Mouse (Mus musculus) limb, embryonic 11.5 days (tissue): ENCODE data around the gene Flt3. TPM values are rescaled to one million over a fixed set of nuclear protein-coding genes. Genes with fewer than 3 reads are reported as not detected.

Experiments
- ATAC-seq: fragments of 200-750 bp; cut with Nextera tagmentation; 2 replicates; pipeline ENCODE4 v1.8.0; 2017; ENCODE audit warnings: low read depth; ENCODE audit not compliant: insufficient number of reproducible peaks, low FRiP score, low TSS enrichment
- DNase-seq: peaks from one replicate; pipeline ENCODE4 v3.0.0-alpha.2; 2015; ENCODE audit warnings: low spot score
- H3K27ac ChIP-seq: fragments of 300-500 bp; sonication (generic); replicated peaks from 2 replicates; pipeline ENCODE4 v1.5.1; 2014; ENCODE audit warnings: low read depth, mild to moderate bottlenecking, low read length
- H3K27me3 ChIP-seq: fragments of 300-500 bp; sonication (generic); 2 replicates; pipeline ENCODE4 v1.6.1; 2014; ENCODE audit warnings: mild to moderate bottlenecking, low read length, mixed read lengths; ENCODE audit not compliant: control insufficient read depth, insufficient read depth
- H3K36me3 ChIP-seq: fragments of 300-500 bp; sonication (generic); 2 replicates; pipeline ENCODE4 v1.6.1; 2014; ENCODE audit warnings: mild to moderate bottlenecking, low read length, moderate library complexity, mixed read lengths; ENCODE audit not compliant: control insufficient read depth, insufficient read depth
- H3K4me1 ChIP-seq: fragments of 300-500 bp; sonication (generic); 2 replicates; pipeline ENCODE4 v1.6.1; 2014; ENCODE audit warnings: low read length, mixed read lengths; ENCODE audit not compliant: control insufficient read depth, insufficient read depth
- H3K4me2 ChIP-seq: fragments of 300-500 bp; sonication (generic); 2 replicates; pipeline ENCODE4 v1.6.1; 2014; ENCODE audit warnings: low read depth, mild to moderate bottlenecking, moderate library complexity; ENCODE audit not compliant: severe bottlenecking
- H3K4me3 ChIP-seq: fragments of 300-500 bp; sonication (generic); 2 replicates; pipeline ENCODE4 v1.5.1; 2014; ENCODE audit warnings: low read depth, low read length
- H3K9ac ChIP-seq: fragments of 300-500 bp; sonication (generic); 2 replicates; pipeline ENCODE4 v1.6.1; 2014; ENCODE audit warnings: mild to moderate bottlenecking, low read length
- H3K9me3 ChIP-seq: fragments of 300-500 bp; sonication (generic); 2 replicates; pipeline ENCODE4 v1.6.1; 2016; ENCODE audit warnings: low read length; ENCODE audit not compliant: control insufficient read depth
- WGBS: fragments of 180-500 bp; shearing (Covaris S2); extraction: QIAGEN DNeasy Blood & Tissue Kit; methylation state at CpG from one replicate; pipeline ENCODE4 v1.1.7; 2014; 5-methylcytosine and 5-hydroxymethylcytosine counted together
- microRNA-seq: library from miRNA; unstranded; fragments of <30 nt; microRNA quantifications from one replicate; pipeline ENCODE4, GENCODE M21; 2016
- polyA plus RNA-seq: library from polyadenylated mRNA; unstranded; fragments of >200 nt; fragmentation: Nextera tagmentation; extraction: Ambion mirVana; gene quantifications from 2 replicates; pipeline ENCODE4 v1.2.1, GENCODE M21; 2014

The Flt3 gene
- polyA plus RNA-seq, 1 experiment from 2014 or later: 0.08 TPM

DNA sequence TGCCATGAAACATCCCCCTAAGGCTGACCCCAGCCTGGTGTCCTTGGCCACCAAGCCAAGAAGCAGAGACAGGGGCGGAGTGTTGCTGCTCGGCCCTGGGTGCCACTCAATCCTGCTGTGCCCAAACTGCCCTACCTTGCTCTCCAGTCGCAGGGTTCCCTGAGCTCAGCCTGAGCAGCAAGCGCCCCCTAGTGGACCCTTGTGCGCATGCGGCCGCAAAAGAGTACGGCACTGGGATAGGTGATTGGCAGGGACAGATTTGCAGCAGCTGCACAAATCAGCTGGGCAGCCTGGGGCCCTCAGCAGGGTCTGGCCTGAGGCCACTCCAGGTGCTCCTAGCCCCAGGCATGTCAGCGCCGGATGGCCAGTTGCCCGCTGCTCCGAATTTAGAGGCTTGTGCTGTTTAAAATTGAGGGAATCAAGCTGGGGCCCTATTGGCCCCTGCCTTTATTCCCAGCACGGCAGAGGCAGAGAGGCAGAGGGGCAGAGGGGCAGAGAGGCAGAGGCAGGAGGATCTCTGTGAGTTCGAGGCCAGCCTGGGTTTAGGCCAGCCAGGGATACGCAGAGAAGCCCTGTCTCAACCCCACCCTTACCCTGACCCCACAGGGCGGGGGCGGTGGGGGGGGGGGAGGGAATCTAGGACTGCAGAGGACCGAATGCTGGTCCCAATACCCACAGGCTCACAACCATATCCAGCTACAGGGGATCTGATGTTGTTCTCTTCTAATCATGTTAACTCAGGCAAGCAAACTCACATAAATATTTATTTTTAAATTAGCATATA, 107.0 kb downstream of the Flt3 start:
- ATAC-seq (peak; percentile 83), DNase-seq (peak; percentile 93)
- peaks cover 37% of the 10 kb centered on the region for H3K27me3 ChIP-seq
- no peak overlapping the region for H3K4me2 ChIP-seq
- no peaks in the 10 kb centered on the region for H3K4me1 ChIP-seq
- H3K4me3 ChIP-seq: no peak overlapping the region
- H3K27ac ChIP-seq: no peak overlapping the region
- H3K36me3 ChIP-seq: no peaks in the 10 kb centered on the region
- H3K9ac ChIP-seq: no peak overlapping the region
- WGBS: 19% methylated on average over 18 of the region's 18 CpGs
- no peaks in the 10 kb centered on the region for H3K9me3 ChIP-seq

DNA sequence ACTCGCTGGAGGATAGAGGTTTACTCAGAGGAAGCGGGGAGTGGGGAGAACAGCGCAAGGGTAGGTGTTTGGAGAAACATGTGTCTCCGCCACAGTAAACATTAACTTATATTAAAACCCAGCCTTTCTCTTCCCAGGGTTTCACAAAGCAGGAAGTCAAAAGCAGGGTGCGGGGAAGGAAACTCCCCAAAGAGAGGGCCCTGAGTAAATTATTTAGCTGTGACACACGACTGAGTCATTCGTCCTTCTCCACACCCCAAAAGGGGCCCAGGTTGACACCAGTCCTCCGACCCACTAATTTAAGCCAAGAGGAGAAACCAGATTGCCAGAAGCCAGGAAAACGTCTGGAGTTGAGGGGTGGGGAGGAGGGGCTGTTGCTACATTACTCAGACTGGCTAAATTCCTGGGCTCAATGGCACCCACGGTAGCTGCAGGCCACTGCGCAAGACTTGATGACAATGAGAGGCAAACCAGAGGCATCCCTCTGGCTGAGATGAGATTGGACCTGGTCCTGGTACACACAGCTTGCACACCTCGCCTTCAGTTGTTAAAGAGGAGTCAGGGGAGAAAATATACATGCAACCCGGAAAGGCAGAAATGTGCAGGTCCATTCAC, 107.7 kb downstream of the Flt3 start:
- Histone ChIP-seq H3K9ac (no peak overlapping the region), H3K4me2 (no peak overlapping the region), H3K9me3 (no peaks in the 10 kb centered on the region), H3K27ac (no peak overlapping the region), H3K36me3 (no peaks in the 10 kb centered on the region), H3K4me3 (no peak overlapping the region), H3K27me3 (peaks cover 31% of the 10 kb centered on the region), H3K4me1 (no peaks in the 10 kb centered on the region)
- no peak for DNase-seq
- 35% methylated on average over 13 of the region's 13 CpGs for WGBS
- ATAC-seq: no peak

DNA sequence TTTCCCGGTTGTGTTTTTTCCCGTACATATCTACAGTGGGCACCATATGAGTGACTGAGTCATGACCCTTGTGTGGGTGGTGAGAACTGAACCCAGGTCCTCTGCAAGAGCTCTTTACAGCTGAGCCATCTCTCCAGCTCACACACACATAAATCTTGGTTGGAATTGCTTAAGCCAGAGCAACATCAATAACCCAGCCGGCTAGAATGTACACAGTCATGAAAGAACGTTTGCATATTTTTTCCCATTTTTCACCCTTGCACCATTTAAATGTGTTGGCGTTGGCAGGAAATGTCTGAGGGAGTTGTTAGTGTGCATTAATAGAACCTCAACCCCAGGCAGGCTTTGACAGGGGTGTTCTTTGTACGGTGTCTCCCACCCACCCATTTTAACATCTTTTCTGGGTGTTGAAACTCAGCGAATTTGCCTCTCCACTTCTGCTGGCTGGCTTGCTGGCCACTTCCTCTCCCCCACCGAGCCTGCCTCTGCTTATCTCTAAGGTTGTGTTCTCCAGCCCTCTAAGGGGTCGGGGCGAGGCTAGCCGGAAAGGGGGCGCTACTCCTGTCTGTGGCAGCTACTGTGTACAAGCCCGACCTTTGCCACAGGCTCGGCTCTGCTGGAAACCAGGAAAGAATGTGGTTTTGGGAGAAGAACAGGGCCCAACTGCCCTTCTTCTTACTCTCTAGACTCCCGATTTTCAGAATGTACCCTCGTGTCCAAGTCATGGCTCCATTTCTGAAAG, 108.4 kb downstream of the Flt3 start:
- no peaks in the 10 kb centered on the region for H3K9me3 ChIP-seq
- no peaks in the 10 kb centered on the region for H3K4me1 ChIP-seq
- DNase-seq (peak; percentile 21), ATAC-seq (no peak)
- H3K9ac ChIP-seq: no peak overlapping the region
- no peak overlapping the region for H3K4me3 ChIP-seq
- H3K36me3 ChIP-seq: no peaks in the 10 kb centered on the region
- no peak overlapping the region for H3K27ac ChIP-seq
- 38% methylated on average over 16 of the region's 16 CpGs for WGBS
- H3K27me3 ChIP-seq: peaks cover 30% of the 10 kb centered on the region
- H3K4me2 ChIP-seq: no peak overlapping the region

DNA sequence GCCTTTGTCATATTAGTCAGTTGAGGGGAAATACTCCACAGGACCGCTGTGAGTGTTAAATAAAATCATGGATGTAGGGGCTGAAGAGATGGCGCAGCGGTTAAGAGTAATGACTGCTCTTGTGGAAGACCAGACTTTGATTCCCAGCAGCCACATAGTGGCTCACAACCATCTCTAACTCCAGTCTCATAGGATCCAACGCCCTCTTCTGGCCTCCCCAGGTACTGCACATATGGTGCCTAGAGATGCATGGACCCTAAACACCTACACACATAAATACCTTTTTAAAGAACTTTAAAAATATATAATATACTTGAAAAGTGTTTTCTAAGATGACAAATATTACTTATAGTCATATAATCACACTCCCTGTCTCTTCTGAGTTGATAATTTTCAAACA, 115.9 kb downstream of the Flt3 start:
- Histone ChIP-seq H3K4me2 (no peak overlapping the region), H3K9me3 (no peaks in the 10 kb centered on the region), H3K4me1 (no peaks in the 10 kb centered on the region), H3K4me3 (no peak overlapping the region), H3K27ac (no peak overlapping the region), H3K9ac (no peak overlapping the region), H3K27me3 (peaks cover 16% of the 10 kb centered on the region), H3K36me3 (no peaks in the 10 kb centered on the region)
- WGBS: 73% methylated on average over 4 of the region's 4 CpGs
- no peak for ATAC-seq
- DNase-seq: no peak

Small RNAs within 50 kb of the gene (microRNA-seq; reads per million reads assigned to microRNA genes)
- not detected for gene Mir7k

Other genes with a start within 250 kb of the Flt3 start
- gene Gsx1, start 211.8 kb downstream of the Flt3 start, polyA plus RNA-seq: not detected in 2 replicates
- gene Pdx1, start 130.5 kb downstream of the Flt3 start, polyA plus RNA-seq: not detected in 2 replicates
- not detected in 2 replicates for gene Cdx2, start 93.2 kb downstream of the Flt3 start, polyA plus RNA-seq
- not detected in 2 replicates for gene Urad, start 78.0 kb downstream of the Flt3 start, polyA plus RNA-seq
- 53.2 and 53.7 TPM in 2 replicates for gene Pan3, start 29.7 kb upstream of the Flt3 start, polyA plus RNA-seq